Mouse (Mus musculus): ENCODE measurements around the gene Ociad2. TPM values are rescaled to one million over a fixed set of nuclear protein-coding genes. Genes with fewer than 3 reads are reported as not detected.

Gene Ociad2
- total and polyA plus RNA-seq, 2 experiments: 4.3 to 8.4 TPM

DNA sequence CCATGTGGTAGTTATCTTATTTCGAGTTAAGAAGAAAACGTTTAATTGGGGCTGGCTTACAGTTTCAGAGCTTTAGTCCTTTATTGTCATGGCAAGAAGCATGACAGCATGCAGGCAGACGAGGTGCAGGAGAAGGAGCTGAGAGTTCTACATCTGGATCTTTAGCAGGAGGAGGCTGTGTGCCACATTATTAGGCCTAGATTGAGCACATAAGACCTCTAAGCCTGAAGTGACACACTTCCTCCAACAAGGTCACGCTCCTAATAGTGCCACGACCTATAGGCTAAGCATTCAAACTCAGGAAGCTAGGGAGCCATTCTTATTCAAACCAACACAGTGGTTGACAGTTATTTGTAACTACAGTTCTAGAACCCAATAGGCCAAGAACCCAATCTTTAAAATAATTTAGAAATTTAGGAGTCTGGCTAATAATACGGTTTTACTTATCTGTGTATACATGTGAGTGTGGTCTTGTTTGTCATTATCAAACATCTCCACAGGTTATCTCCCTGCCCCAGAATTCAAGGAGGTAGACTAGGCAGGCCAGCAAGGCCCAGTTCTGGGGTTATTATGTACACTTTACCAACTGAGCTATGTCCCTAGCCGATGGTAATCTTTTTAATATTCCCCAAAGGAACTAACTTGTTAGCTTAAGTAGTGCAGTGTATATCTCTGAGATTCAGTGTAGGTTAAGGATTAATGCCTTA is 39.1 kb downstream of the Ociad2 start:
- Histone ChIP-seq H3K4me1 (ENCODE audit: control insufficient read depth, insufficient read depth, low read length) (no peaks in the 10 kb centered on the region; the same call in 1 of the 2 replicates), H3K36me3 (ENCODE audit: control insufficient read depth, insufficient read depth, low read length) (peaks cover 57% of the 10 kb centered on the region), H3K9ac (ENCODE audit: low read depth, low read length) (no peak overlapping the region), H3K27me3 (ENCODE audit: control insufficient read depth, insufficient read depth, low read length) (no peaks in the 10 kb centered on the region), H3K4me3 (ENCODE audit: insufficient read depth, low read depth, low read length) (no peak overlapping the region), H3K79me2 (ENCODE audit: control insufficient read depth, insufficient read depth, low read length) (no peaks in the 10 kb centered on the region; the same call in 1 of the 2 replicates), H3K27ac (replicated peaks; ENCODE audit: insufficient read depth, low read depth, low read length) (no peak overlapping the region)
- no peak for TF ChIP-seq CTCF (IDR thresholded peaks at IDR 0.05; ENCODE audit: low read depth, low read length)
- no peak for TF ChIP-seq POLR2A (IDR thresholded peaks at IDR 0.05; ENCODE audit: extremely low read depth, insufficient read depth, low read length)
- 86% methylated on average over 7 of the region's 7 CpGs for WGBS
- no peak for DNase-seq (ENCODE audit: extremely low read depth, low read depth, low spot score)

DNA sequence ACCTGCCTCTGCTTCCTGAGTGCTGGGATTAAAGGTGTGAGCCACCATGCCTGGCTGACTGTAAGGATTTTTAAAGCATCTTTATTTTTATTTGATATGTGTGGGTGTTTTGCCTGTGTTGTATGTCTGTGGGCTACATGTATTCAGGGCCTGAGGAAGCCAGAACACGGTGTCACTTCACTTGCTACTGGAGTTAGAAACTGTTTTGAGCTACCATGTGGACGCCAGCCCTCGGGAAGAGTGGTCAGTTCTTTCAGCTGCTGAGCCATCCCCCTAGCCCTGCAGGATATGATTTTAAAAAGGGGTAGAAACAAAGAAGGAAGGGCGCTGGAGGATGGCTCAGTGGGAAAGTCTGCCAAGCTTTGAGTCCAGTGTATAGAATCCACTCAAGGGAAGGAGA is 44.9 kb downstream of the Ociad2 start:
- TF ChIP-seq POLR2A (IDR thresholded peaks at IDR 0.05; ENCODE audit: extremely low read depth, insufficient read depth, low read length): no peak
- no peak for TF ChIP-seq CTCF (IDR thresholded peaks at IDR 0.05; ENCODE audit: low read depth, low read length)
- Histone ChIP-seq H3K27me3 (ENCODE audit: control insufficient read depth, insufficient read depth, low read length) (no peaks in the 10 kb centered on the region), H3K27ac (replicated peaks; ENCODE audit: insufficient read depth, low read depth, low read length) (no peak overlapping the region), H3K4me3 (ENCODE audit: insufficient read depth, low read depth, low read length) (no peak overlapping the region), H3K9ac (ENCODE audit: low read depth, low read length) (no peak overlapping the region), H3K36me3 (ENCODE audit: control insufficient read depth, insufficient read depth, low read length) (peaks cover 21% of the 10 kb centered on the region), H3K4me1 (ENCODE audit: control insufficient read depth, insufficient read depth, low read length) (peaks cover 3% of the 10 kb centered on the region; the same call in 1 of the 2 replicates), H3K79me2 (ENCODE audit: control insufficient read depth, insufficient read depth, low read length) (peaks cover 8% of the 10 kb centered on the region; the same call in 1 of the 2 replicates)
- no peak for DNase-seq (ENCODE audit: extremely low read depth, low read depth, low spot score)
- WGBS: 88% methylated on average over 4 of the region's 4 CpGs

DNA sequence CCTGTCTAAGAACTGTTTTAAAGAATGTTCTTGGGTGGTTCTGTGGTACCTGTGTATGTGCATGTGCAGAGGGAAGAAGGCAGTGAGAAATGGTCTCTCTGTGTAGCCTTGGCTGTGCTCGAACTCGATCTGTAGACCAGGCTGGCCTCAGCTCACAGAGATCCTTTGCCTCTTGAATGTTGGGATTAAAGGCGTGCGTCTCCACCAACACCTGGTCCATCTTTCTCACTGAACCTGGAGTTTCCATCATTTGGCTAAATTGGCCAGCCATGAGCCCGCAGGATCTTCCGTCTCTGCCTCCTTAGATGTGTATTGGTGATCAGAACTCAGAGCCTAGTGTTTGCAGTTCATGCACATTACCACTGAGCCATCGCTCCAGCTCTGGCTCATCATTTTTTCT is 45.8 kb downstream of the Ociad2 start:
- Histone ChIP-seq H3K27ac (replicated peaks; ENCODE audit: insufficient read depth, low read depth, low read length) (no peak overlapping the region), H3K79me2 (ENCODE audit: control insufficient read depth, insufficient read depth, low read length) (peaks cover 8% of the 10 kb centered on the region; the same call in 1 of the 2 replicates), H3K27me3 (ENCODE audit: control insufficient read depth, insufficient read depth, low read length) (no peaks in the 10 kb centered on the region), H3K4me3 (ENCODE audit: insufficient read depth, low read depth, low read length) (no peak overlapping the region), H3K9ac (ENCODE audit: low read depth, low read length) (no peak overlapping the region), H3K4me1 (ENCODE audit: control insufficient read depth, insufficient read depth, low read length) (peaks cover 3% of the 10 kb centered on the region; the same call in 1 of the 2 replicates), H3K36me3 (ENCODE audit: control insufficient read depth, insufficient read depth, low read length) (peaks cover 14% of the 10 kb centered on the region)
- TF ChIP-seq POLR2A (IDR thresholded peaks at IDR 0.05; ENCODE audit: extremely low read depth, insufficient read depth, low read length) (no peak), CTCF (IDR thresholded peaks at IDR 0.05; ENCODE audit: low read depth, low read length) (no peak)
- DNase-seq (ENCODE audit: extremely low read depth, low read depth, low spot score): no peak
- WGBS: 95% methylated on average over 7 of the region's 7 CpGs

DNA sequence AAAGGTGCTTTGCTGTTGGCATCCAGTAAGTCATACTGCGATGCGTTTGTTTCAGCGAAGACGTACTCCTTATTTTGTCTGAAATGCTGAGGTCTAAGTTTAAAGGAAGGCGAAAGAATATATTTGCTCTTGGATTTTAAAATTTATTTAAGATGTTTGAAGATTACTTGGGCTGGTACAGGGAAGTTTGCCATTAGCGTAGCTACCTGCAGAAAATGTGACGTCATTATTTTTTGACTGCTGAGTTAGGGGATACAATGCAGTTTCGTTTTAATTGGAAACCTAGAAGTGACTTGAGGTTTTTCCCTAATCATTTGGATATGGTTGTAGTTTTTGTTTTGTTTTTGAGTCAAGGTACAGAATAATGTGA is 47.4 kb downstream of the Ociad2 start:
- DNase-seq (ENCODE audit: extremely low read depth, low read depth, low spot score): peak; percentile 34
- Histone ChIP-seq H3K79me2 (ENCODE audit: control insufficient read depth, insufficient read depth, low read length) (peaks cover 8% of the 10 kb centered on the region; the same call in 1 of the 2 replicates), H3K36me3 (ENCODE audit: control insufficient read depth, insufficient read depth, low read length) (peaks cover 6% of the 10 kb centered on the region), H3K4me3 (ENCODE audit: insufficient read depth, low read depth, low read length) (peak overlapping the region; percentile 98), H3K9ac (ENCODE audit: low read depth, low read length) (peak overlapping the region; percentile 46; the same call in 1 of the 2 replicates), H3K4me1 (ENCODE audit: control insufficient read depth, insufficient read depth, low read length) (peaks cover 3% of the 10 kb centered on the region; the same call in 1 of the 2 replicates), H3K27ac (replicated peaks; ENCODE audit: insufficient read depth, low read depth, low read length) (no peak overlapping the region), H3K27me3 (ENCODE audit: control insufficient read depth, insufficient read depth, low read length) (no peaks in the 10 kb centered on the region)
- no peak for TF ChIP-seq POLR2A (IDR thresholded peaks at IDR 0.05; ENCODE audit: extremely low read depth, insufficient read depth, low read length)
- TF ChIP-seq CTCF (IDR thresholded peaks at IDR 0.05; ENCODE audit: low read depth, low read length): no peak
- 2% methylated on average over 8 of the region's 8 CpGs for WGBS

DNA sequence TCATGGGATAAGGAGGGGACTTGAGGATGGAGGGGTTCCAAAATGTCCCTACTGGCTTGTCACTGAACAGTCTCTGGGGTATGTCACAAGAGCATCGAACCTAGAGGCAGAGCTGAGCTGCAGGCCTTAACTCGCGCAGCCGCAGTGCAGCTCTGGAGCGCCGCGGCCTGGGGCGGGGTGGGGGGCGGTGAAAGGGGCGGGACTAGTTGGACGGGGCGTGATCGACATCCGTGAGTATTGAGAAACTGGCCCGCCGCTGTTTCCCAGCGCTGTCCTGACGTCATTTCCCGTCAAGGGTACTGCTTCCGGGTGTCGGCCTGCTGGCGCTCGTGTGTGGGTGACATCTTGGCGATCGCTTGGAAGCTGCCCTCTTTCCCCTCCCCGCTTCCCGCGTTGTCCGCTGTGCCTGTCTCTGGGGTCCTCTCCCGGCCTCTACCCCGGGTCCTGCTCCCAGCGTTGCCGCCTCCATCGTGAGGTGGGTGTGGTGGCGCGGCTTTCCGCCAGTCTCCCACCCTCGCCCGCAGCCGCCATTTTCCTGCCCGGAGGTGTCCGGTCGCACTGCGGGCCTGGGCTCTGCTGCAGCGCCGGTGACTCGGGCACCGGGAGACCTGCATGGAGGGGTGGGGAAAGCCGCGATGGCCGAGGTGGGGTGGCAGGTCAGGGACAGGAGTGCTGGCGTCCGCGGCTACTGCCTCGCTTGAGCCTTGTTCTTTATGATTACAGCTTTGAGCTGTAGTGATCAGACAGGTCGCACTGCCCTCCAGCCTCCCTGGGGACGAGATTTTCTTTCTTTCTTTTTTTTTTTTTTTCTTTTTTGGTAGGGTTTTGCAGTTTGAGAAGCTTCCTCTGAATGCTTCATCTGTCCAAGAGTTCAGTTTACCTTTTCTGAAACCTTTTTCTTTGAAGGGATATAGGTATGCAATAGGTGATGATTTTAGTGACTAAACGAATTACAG is 48.0 kb downstream of the Ociad2 start, which contains the start of gene Ociad1:
Gene Ociad1, plus strand, starts transcription at position 283 of the 956 bp plus-strand sequence.
- H3K4me3 ChIP-seq (ENCODE audit: insufficient read depth, low read depth, low read length): peak within 1 kb of the TSS; percentile 98
- peaks cover 8% of the 10 kb centered on the region; the same call in 1 of the 2 replicates for H3K79me2 ChIP-seq (ENCODE audit: control insufficient read depth, insufficient read depth, low read length)
- peaks cover 3% of the 10 kb centered on the region; the same call in 1 of the 2 replicates for H3K4me1 ChIP-seq (ENCODE audit: control insufficient read depth, insufficient read depth, low read length)
- TF ChIP-seq CTCF (IDR thresholded peaks at IDR 0.05; ENCODE audit: low read depth, low read length) (no peak), POLR2A (IDR thresholded peaks at IDR 0.05; ENCODE audit: extremely low read depth, insufficient read depth, low read length) (peak; percentile 89)
- no peaks in the 10 kb centered on the region for H3K27me3 ChIP-seq (ENCODE audit: control insufficient read depth, insufficient read depth, low read length)
- H3K36me3 ChIP-seq (ENCODE audit: control insufficient read depth, insufficient read depth, low read length): peaks cover 5% of the 10 kb centered on the region
- H3K27ac ChIP-seq (replicated peaks; ENCODE audit: insufficient read depth, low read depth, low read length): peak within 1 kb of the TSS; percentile 84
- peak within 1 kb of the TSS; percentile 98 for H3K9ac ChIP-seq (ENCODE audit: low read depth, low read length)
- WGBS: under 1% methylated on average over 58 of the region's 58 CpGs
- peak; percentile 90 for DNase-seq (ENCODE audit: extremely low read depth, low read depth, low spot score)
